Mouse (Mus musculus) CH12.LX (cell line): ENCODE measurements at regions not wholly inside any gene's neighbourhood (a gene's known extent, or its start where the extent isn't known, plus 50 kb on each side); places are given as distances from the start of the nearest gene placed in this dataset.

Experiments used
- DNase-seq: peaks from one replicate; pipeline ENCODE4 v3.0.0-alpha.2; 2013; ENCODE audit errors: extremely low read depth
- H3K27ac ChIP-seq: 2 replicates; pipeline ENCODE4 v1.5.1; 2012; ENCODE audit warnings: low read depth, mild to moderate bottlenecking, control low read depth, moderate library complexity; ENCODE audit not compliant: insufficient read depth
- H3K27me3 ChIP-seq: replicated peaks from 2 replicates; pipeline ENCODE3; 2012; ENCODE audit warnings: inconsistent platforms
- H3K36me3 ChIP-seq, 2 experiments: replicated peaks in 1 of 2; 2 replicates each; pipeline versions ENCODE3 to v1.6.1; 2012; ENCODE audit warnings: inconsistent platforms in 1 of 2, low read length in 1 of 2, mild to moderate bottlenecking in 1 of 2, mixed read lengths in 1 of 2, moderate library complexity in 1 of 2; ENCODE audit not compliant: control insufficient read depth in 1 of 2, insufficient read depth in 1 of 2
- H3K4me1 ChIP-seq, 2 experiments: 2 replicates each; pipeline ENCODE4 v1.6.1; 2012; ENCODE audit warnings: inconsistent platforms in 1 of 2, moderate library complexity in 1 of 2; ENCODE audit not compliant: insufficient read depth in 2 of 2, control insufficient read depth in 1 of 2
- H3K4me2 ChIP-seq: 2 replicates; pipeline ENCODE4 v1.6.1; 2012; ENCODE audit warnings: low read depth, mild to moderate bottlenecking, control low read depth; ENCODE audit not compliant: poor library complexity, insufficient read depth, severe bottlenecking
- H3K4me3 ChIP-seq, 3 experiments: fragments of 150-350 bp in 1 of 3; sonication (generic) in 1 of 3; replicated peaks in 1 of 3; 2 replicates each; pipeline versions ENCODE3 to v1.5.1; 2011 to 2012; ENCODE audit warnings: low read depth in 2 of 3, low read length in 2 of 3, mild to moderate bottlenecking in 2 of 3, moderate library complexity in 2 of 3, control low read depth in 1 of 3, improper control_type of control experiment in 1 of 3, inconsistent platforms in 1 of 3, mixed read lengths in 1 of 3; ENCODE audit not compliant: poor library complexity in 1 of 3
- H3K79me2 ChIP-seq: replicated peaks from 2 replicates; pipeline ENCODE4 v1.6.1; 2012; ENCODE audit warnings: mild to moderate bottlenecking, moderate library complexity; ENCODE audit not compliant: control insufficient read depth, poor library complexity, insufficient read depth, severe bottlenecking; ENCODE audit errors: extremely low read depth
- H3K9ac ChIP-seq: 2 replicates; pipeline ENCODE4 v1.6.1; 2012; ENCODE audit warnings: low read depth, mild to moderate bottlenecking, control low read depth, moderate library complexity; ENCODE audit not compliant: insufficient read depth
- H3K9me3 ChIP-seq: replicated peaks from 2 replicates; pipeline ENCODE3; 2012; ENCODE audit warnings: low read length, inconsistent platforms, mixed read lengths
- BHLHE40 ChIP-seq: IDR thresholded peaks from 2 replicates; pipeline ENCODE4 v1.6.1; 2011; ENCODE audit warnings: mild to moderate bottlenecking, low read depth, low read length, improper control_type of control experiment
- ELF1 ChIP-seq: IDR thresholded peaks from 2 replicates; pipeline ENCODE4 v1.6.1; 2014; ENCODE audit warnings: low read depth, mild to moderate bottlenecking, inconsistent platforms, low read length, improper control_type of control experiment
- EP300 ChIP-seq: IDR thresholded peaks from 2 replicates; pipeline ENCODE4 v1.6.1; 2011; ENCODE audit warnings: low read length, improper control_type of control experiment
- ETS1 ChIP-seq: conservative IDR thresholded peaks from 2 replicates; pipeline ENCODE4 v1.6.1; 2012; ENCODE audit warnings: low read depth, mild to moderate bottlenecking, inconsistent platforms, low read length, improper control_type of control experiment, moderate library complexity
- MAFK ChIP-seq: IDR thresholded peaks from 2 replicates; pipeline ENCODE4 v1.6.1; 2011; ENCODE audit warnings: low read length, improper control_type of control experiment; ENCODE audit not compliant: insufficient replicate concordance
- MAX ChIP-seq: IDR thresholded peaks from 2 replicates; pipeline ENCODE4 v1.6.1; 2011; ENCODE audit warnings: low read length, improper control_type of control experiment
- MEF2A ChIP-seq: IDR thresholded peaks from 2 replicates; pipeline ENCODE4 v1.6.1; 2014; ENCODE audit warnings: low read depth, mild to moderate bottlenecking, inconsistent platforms, low read length, improper control_type of control experiment, borderline replicate concordance
- MYC ChIP-seq: IDR thresholded peaks from 2 replicates; pipeline ENCODE4 v1.6.1; 2011; ENCODE audit warnings: low read depth, mild to moderate bottlenecking, improper control_type of control experiment, low read length
- NRF1 ChIP-seq: IDR thresholded peaks from 2 replicates; pipeline ENCODE4 v1.6.1; 2014; ENCODE audit warnings: low read depth, mild to moderate bottlenecking, inconsistent platforms, low read length, improper control_type of control experiment, moderate library complexity
- POLR2A ChIP-seq: IDR thresholded peaks from 2 replicates; pipeline ENCODE4 v1.6.1; 2011; ENCODE audit warnings: low read depth, mild to moderate bottlenecking, improper control_type of control experiment, low read length
- POLR2AphosphoS2 ChIP-seq: IDR thresholded peaks from 2 replicates; pipeline ENCODE4 v1.6.1; 2011; ENCODE audit warnings: low read depth, low read length, improper control_type of control experiment
- RAD21 ChIP-seq: IDR thresholded peaks from 2 replicates; pipeline ENCODE4 v1.6.1; 2011; ENCODE audit warnings: low read depth, mild to moderate bottlenecking, low read length, improper control_type of control experiment, moderate library complexity
- RCOR1 ChIP-seq: conservative IDR thresholded peaks from 2 replicates; pipeline ENCODE4 v1.6.1; 2012; ENCODE audit warnings: low read depth, mild to moderate bottlenecking, inconsistent platforms, low read length, improper control_type of control experiment
- SMC3 ChIP-seq: IDR thresholded peaks from 2 replicates; pipeline ENCODE4 v1.6.1; 2011; ENCODE audit warnings: low read depth, low read length, improper control_type of control experiment
- TBP ChIP-seq: conservative IDR thresholded peaks from 2 replicates; pipeline ENCODE4 v1.6.1; 2011; ENCODE audit warnings: low read depth, low read length, improper control_type of control experiment
- TCF12 ChIP-seq: IDR thresholded peaks from 2 replicates; pipeline ENCODE4 v1.6.1; 2014; ENCODE audit warnings: low read depth, mild to moderate bottlenecking, inconsistent platforms, low read length, improper control_type of control experiment
- USF1 ChIP-seq: IDR thresholded peaks from 2 replicates; pipeline ENCODE4 v1.6.1; 2014; ENCODE audit warnings: low read depth, mild to moderate bottlenecking, inconsistent platforms, low read length, improper control_type of control experiment
- USF2 ChIP-seq: conservative IDR thresholded peaks from 2 replicates; pipeline ENCODE4 v1.6.1; 2011; ENCODE audit warnings: low read depth, low read length, improper control_type of control experiment
- ZC3H11A ChIP-seq: IDR thresholded peaks from 2 replicates; pipeline ENCODE4 v1.6.1; 2012; ENCODE audit warnings: low read depth, mild to moderate bottlenecking, inconsistent platforms, low read length, improper control_type of control experiment
- ZKSCAN1 ChIP-seq: IDR thresholded peaks from 2 replicates; pipeline ENCODE4 v1.6.1; 2012; ENCODE audit warnings: low read depth, inconsistent platforms, low read length, improper control_type of control experiment, borderline replicate concordance
- ZMIZ1 ChIP-seq: IDR thresholded peaks from 2 replicates; pipeline ENCODE4 v1.6.1; 2012; ENCODE audit warnings: low read depth, mild to moderate bottlenecking, inconsistent platforms, low read length, improper control_type of control experiment
- ZNF384 ChIP-seq: IDR thresholded peaks from 2 replicates; pipeline ENCODE4 v1.6.1; 2012; ENCODE audit warnings: low read depth, low read length, improper control_type of control experiment, inconsistent platforms
- dilution Hi-C: fragments of 300-500 bp; cut with MboI; formaldehyde crosslinking; loops from 2 replicates; pipeline ENCODE4 v1.14.3; 2020; ENCODE audit warnings: low sequenced_read_pairs; ENCODE audit not compliant: extremely low pct_unique_long_range_greater_than_20kb, extremely low pct_ligation_motif_present
- in situ Hi-C: fragments of 300-500 bp; cut with MboI; formaldehyde crosslinking; loops from 3 replicates; pipeline ENCODE4 v1.14.3; 2019; ENCODE audit warnings: low sequenced_read_pairs, low pct_ligation_motif_present, low pct_unique_long_range_greater_than_20kb, mixed read lengths

DNA sequence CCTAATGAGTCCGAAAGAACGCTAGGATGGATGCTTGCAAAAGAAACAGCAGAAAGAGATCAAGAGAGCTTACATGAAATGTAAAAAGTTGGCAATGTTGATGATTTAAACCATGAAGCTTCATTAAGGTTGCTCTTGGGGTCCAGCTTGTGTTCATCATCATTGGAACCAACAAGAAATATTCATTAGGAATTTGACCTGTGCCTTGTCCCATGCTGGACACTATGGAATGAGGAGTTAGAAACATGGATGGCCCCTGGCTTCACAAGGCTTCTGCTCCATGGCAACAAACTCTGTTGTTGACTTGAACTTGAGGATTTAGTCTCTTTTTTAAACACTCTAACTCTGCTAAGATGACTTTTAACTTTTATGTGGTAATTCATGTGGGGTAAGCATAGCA, 159.0 kb upstream of the Gm11096 start:
- Histone ChIP-seq H3K4me2 (no peak overlapping the region), H3K79me2 (no peaks in the 10 kb centered on the region), H3K4me1 (no peaks in the 10 kb centered on the region), H3K9me3 (peaks cover 30% of the 10 kb centered on the region), H3K27ac (no peak overlapping the region), H3K4me3 (no peak overlapping the region), H3K36me3 (no peaks in the 10 kb centered on the region), H3K27me3 (no peaks in the 10 kb centered on the region), H3K9ac (no peak overlapping the region)
- no peak for DNase-seq
- dilution Hi-C loops, result no loop called here
- in situ Hi-C loops, result no loop called here
- TF ChIP-seq NRF1, result no peak
- TF ChIP-seq MEF2A, result no peak
- TF ChIP-seq SMC3, result no peak
- TF ChIP-seq RCOR1, result no peak
- no peak for TF ChIP-seq POLR2A
- no peak for TF ChIP-seq ETS1
- TF ChIP-seq ZMIZ1, result no peak
- TF ChIP-seq ZC3H11A, result no peak
- no peak for TF ChIP-seq BHLHE40
- no peak for TF ChIP-seq ZNF384

- H3K36me3 ChIP-seq, result no peaks in the 10 kb centered on the region
- H3K9me3 ChIP-seq, result peaks cover 34% of the 10 kb centered on the region
- no peak for TF ChIP-seq MYC
- no peak for TF ChIP-seq ZMIZ1
- TF ChIP-seq ZC3H11A, result no peak
- no peak for TF ChIP-seq RAD21
- no peak for TF ChIP-seq TBP
- TF ChIP-seq SMC3, result no peak
- TF ChIP-seq ZKSCAN1, result no peak
- TF ChIP-seq TCF12, result no peak
- no peak for TF ChIP-seq ELF1
- TF ChIP-seq USF2, result no peak
- TF ChIP-seq USF1, result no peak
- TF ChIP-seq ETS1, result no peak
- no peak for TF ChIP-seq MAFK
- TF ChIP-seq POLR2AphosphoS2, result no peak
- TF ChIP-seq MAX, result no peak
- TF ChIP-seq EP300, result no peak
- H3K4me2 ChIP-seq, result no peak overlapping the region
- H3K9ac ChIP-seq, result no peak overlapping the region
- in situ Hi-C loops, result no loop called here
- no peaks in the 10 kb centered on the region for H3K4me1 ChIP-seq
- H3K27ac ChIP-seq, result no peak overlapping the region
- dilution Hi-C loops, result no loop called here
- no peaks in the 10 kb centered on the region for H3K79me2 ChIP-seq
- no peak overlapping the region for H3K4me3 ChIP-seq
- H3K27me3 ChIP-seq, result no peaks in the 10 kb centered on the region
- no peak for DNase-seq
These were observed 171.3 kb upstream of the Gm11096 start for GRCm38 (mm10) chr17:81270235-81270634.
